Mouse (Mus musculus): Measurements from ENCODE around the gene Bdkrb2. TPM values are rescaled to one million over a fixed set of nuclear protein-coding genes. Genes with fewer than 3 reads are reported as not detected.

Gene Bdkrb2
- polyA plus RNA-seq, 1 experiment: 0.52 TPM

- TF ChIP-seq CTCF (IDR thresholded peaks at IDR 0.05; ENCODE audit: control insufficient read depth, insufficient read depth, low read length) (no peak), POLR2A (IDR thresholded peaks at IDR 0.05; ENCODE audit: borderline replicate concordance, control insufficient read depth, low read depth, low read length) (no peak)
- H3K4me1 ChIP-seq (ENCODE audit: control insufficient read depth, insufficient read depth, low read length): no peaks in the 10 kb centered on the region
- H3K4me3 ChIP-seq (replicated peaks; ENCODE audit: control insufficient read depth, low read depth, low read length): no peak overlapping the region
- no peak overlapping the region for H3K27ac ChIP-seq (ENCODE audit: control insufficient read depth, insufficient read depth, low read depth, low read length, poor library complexity)
- WGBS: 80% methylated on average over 8 of the region's 8 CpGs
Observed at GRCm38 (mm10) chr12:105587526-105587925, 24.5 kb downstream of the Bdkrb2 start.

DNA sequence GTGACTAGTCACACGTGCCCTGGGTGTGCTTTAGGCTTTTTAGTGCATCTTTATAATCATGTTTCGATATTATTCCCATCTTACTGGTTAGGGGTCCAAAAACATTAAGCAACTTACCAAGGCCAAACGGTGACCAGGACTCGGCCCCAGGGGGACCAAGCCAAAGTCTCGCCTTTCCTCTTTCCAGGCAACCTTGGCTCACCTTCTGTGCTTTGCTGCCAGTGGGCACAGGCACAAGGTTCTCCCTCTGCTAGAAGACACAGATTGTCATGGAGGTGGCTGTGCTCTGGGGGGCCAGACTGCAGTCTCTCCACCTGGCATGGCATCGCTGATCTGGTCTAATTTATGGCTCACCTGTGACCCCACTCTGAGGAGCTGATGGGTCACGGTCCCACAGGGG is 27.8 kb downstream of the Bdkrb2 start:
- H3K4me3 ChIP-seq (replicated peaks; ENCODE audit: control insufficient read depth, low read depth, low read length): no peak overlapping the region
- TF ChIP-seq POLR2A (IDR thresholded peaks at IDR 0.05; ENCODE audit: borderline replicate concordance, control insufficient read depth, low read depth, low read length) (no peak), CTCF (IDR thresholded peaks at IDR 0.05; ENCODE audit: control insufficient read depth, insufficient read depth, low read length) (no peak)
- 79% methylated on average over 7 of the region's 7 CpGs for WGBS
- no peak overlapping the region for H3K27ac ChIP-seq (ENCODE audit: control insufficient read depth, insufficient read depth, low read depth, low read length, poor library complexity)
- H3K4me1 ChIP-seq (ENCODE audit: control insufficient read depth, insufficient read depth, low read length): no peaks in the 10 kb centered on the region

GRCm38 (mm10) chr12:105592361-105592761 is 29.3 kb downstream of the Bdkrb2 start:
- H3K4me3 ChIP-seq (replicated peaks; ENCODE audit: control insufficient read depth, low read depth, low read length): no peak overlapping the region
- TF ChIP-seq CTCF (IDR thresholded peaks at IDR 0.05; ENCODE audit: control insufficient read depth, insufficient read depth, low read length) (no peak), POLR2A (IDR thresholded peaks at IDR 0.05; ENCODE audit: borderline replicate concordance, control insufficient read depth, low read depth, low read length) (no peak)
- H3K27ac ChIP-seq (ENCODE audit: control insufficient read depth, insufficient read depth, low read depth, low read length, poor library complexity): no peak overlapping the region
- WGBS: 90% methylated on average over 23 of the region's 23 CpGs
- H3K4me1 ChIP-seq (ENCODE audit: control insufficient read depth, insufficient read depth, low read length): peaks cover 1% of the 10 kb centered on the region; the same call in 1 of the 2 replicates

DNA sequence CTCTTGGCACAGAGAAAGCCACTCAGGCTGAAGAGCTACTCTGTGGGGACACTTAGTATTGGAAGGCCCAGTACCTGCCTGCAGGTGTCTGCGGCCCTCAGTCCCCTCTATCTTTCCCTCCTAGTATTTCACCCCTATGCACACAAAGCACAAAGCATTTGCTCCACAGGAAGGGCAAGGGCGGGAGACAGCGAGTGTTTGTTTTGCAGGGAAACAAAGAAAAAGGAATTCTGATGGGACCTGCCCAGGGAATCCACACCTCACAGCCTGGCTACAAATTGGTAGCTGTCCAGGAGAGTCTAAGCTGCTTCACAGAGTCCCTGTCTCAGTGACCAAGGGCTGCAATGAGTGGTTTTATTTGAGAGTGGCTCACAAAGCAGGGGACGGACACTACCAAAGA is 30.4 kb downstream of the Bdkrb2 start:
- TF ChIP-seq CTCF (IDR thresholded peaks at IDR 0.05; ENCODE audit: control insufficient read depth, insufficient read depth, low read length): no peak
- Histone ChIP-seq H3K4me3 (replicated peaks; ENCODE audit: control insufficient read depth, low read depth, low read length) (no peak overlapping the region), H3K27ac (ENCODE audit: control insufficient read depth, insufficient read depth, low read depth, low read length, poor library complexity) (no peak overlapping the region), H3K4me1 (ENCODE audit: control insufficient read depth, insufficient read depth, low read length) (peaks cover 1% of the 10 kb centered on the region; the same call in 1 of the 2 replicates)
- 78% methylated on average over 4 of the region's 4 CpGs for WGBS

GRCm38 (mm10) chr12:105597135-105597534 is 34.1 kb downstream of the Bdkrb2 start:
- 76% methylated on average over 8 of the region's 8 CpGs for WGBS
- H3K4me1 ChIP-seq (ENCODE audit: control insufficient read depth, insufficient read depth, low read length): peaks cover 1% of the 10 kb centered on the region; the same call in 1 of the 2 replicates
- no peak overlapping the region for H3K27ac ChIP-seq (ENCODE audit: control insufficient read depth, insufficient read depth, low read depth, low read length, poor library complexity)
- TF ChIP-seq POLR2A (IDR thresholded peaks at IDR 0.05; ENCODE audit: borderline replicate concordance, control insufficient read depth, low read depth, low read length): no peak
- no peak for TF ChIP-seq CTCF (IDR thresholded peaks at IDR 0.05; ENCODE audit: control insufficient read depth, insufficient read depth, low read length)
- no peak overlapping the region for H3K4me3 ChIP-seq (replicated peaks; ENCODE audit: control insufficient read depth, low read depth, low read length)

GRCm38 (mm10) chr12:105598503-105598902 is 35.5 kb downstream of the Bdkrb2 start:
- H3K4me3 ChIP-seq (replicated peaks; ENCODE audit: control insufficient read depth, low read depth, low read length): no peak overlapping the region
- no peak for TF ChIP-seq POLR2A (IDR thresholded peaks at IDR 0.05; ENCODE audit: borderline replicate concordance, control insufficient read depth, low read depth, low read length)
- TF ChIP-seq CTCF (IDR thresholded peaks at IDR 0.05; ENCODE audit: control insufficient read depth, insufficient read depth, low read length): no peak
- H3K4me1 ChIP-seq (ENCODE audit: control insufficient read depth, insufficient read depth, low read length): peaks cover 1% of the 10 kb centered on the region; the same call in 1 of the 2 replicates
- 50% methylated on average over 10 of the region's 10 CpGs for WGBS
- H3K27ac ChIP-seq (ENCODE audit: control insufficient read depth, insufficient read depth, low read depth, low read length, poor library complexity): no peak overlapping the region

GRCm38 (mm10) chr12:105599098-105599497 is 36.1 kb downstream of the Bdkrb2 start:
- Histone ChIP-seq H3K27ac (ENCODE audit: control insufficient read depth, insufficient read depth, low read depth, low read length, poor library complexity) (no peak overlapping the region), H3K4me3 (replicated peaks; ENCODE audit: control insufficient read depth, low read depth, low read length) (no peak overlapping the region), H3K4me1 (ENCODE audit: control insufficient read depth, insufficient read depth, low read length) (peaks cover 1% of the 10 kb centered on the region; the same call in 1 of the 2 replicates)
- WGBS: 78% methylated on average over 5 of the region's 5 CpGs
- TF ChIP-seq CTCF (IDR thresholded peaks at IDR 0.05; ENCODE audit: control insufficient read depth, insufficient read depth, low read length) (no peak), POLR2A (IDR thresholded peaks at IDR 0.05; ENCODE audit: borderline replicate concordance, control insufficient read depth, low read depth, low read length) (no peak)

- H3K4me3 ChIP-seq (replicated peaks; ENCODE audit: control insufficient read depth, low read depth, low read length): no peak overlapping the region
- no peak for TF ChIP-seq CTCF (IDR thresholded peaks at IDR 0.05; ENCODE audit: control insufficient read depth, insufficient read depth, low read length)
- no peak for TF ChIP-seq POLR2A (IDR thresholded peaks at IDR 0.05; ENCODE audit: borderline replicate concordance, control insufficient read depth, low read depth, low read length)
- H3K4me1 ChIP-seq (ENCODE audit: control insufficient read depth, insufficient read depth, low read length): no peaks in the 10 kb centered on the region
- WGBS: 67% methylated on average over 6 of the region's 6 CpGs
- no peak overlapping the region for H3K27ac ChIP-seq (ENCODE audit: control insufficient read depth, insufficient read depth, low read depth, low read length, poor library complexity)
Observed at GRCm38 (mm10) chr12:105601586-105601985, 38.6 kb downstream of the Bdkrb2 start.

GRCm38 (mm10) chr12:105602581-105603210 is 39.7 kb downstream of the Bdkrb2 start, which contains the start of gene Bdkrb1:
Gene Bdkrb1, plus strand, starts transcription at chr12:105603085.
- 86% methylated on average over 11 of the region's 11 CpGs for WGBS
- no peak within 1 kb of the TSS for H3K4me3 ChIP-seq (replicated peaks; ENCODE audit: control insufficient read depth, low read depth, low read length)
- no peak within 1 kb of the TSS for H3K27ac ChIP-seq (ENCODE audit: control insufficient read depth, insufficient read depth, low read depth, low read length, poor library complexity)
- TF ChIP-seq POLR2A (IDR thresholded peaks at IDR 0.05; ENCODE audit: borderline replicate concordance, control insufficient read depth, low read depth, low read length): no peak
- no peak for TF ChIP-seq CTCF (IDR thresholded peaks at IDR 0.05; ENCODE audit: control insufficient read depth, insufficient read depth, low read length)
- no peaks in the 10 kb centered on the region for H3K4me1 ChIP-seq (ENCODE audit: control insufficient read depth, insufficient read depth, low read length)

Measured in bone marrow, adult 2 months (tissue).